Mouse (Mus musculus): ENCODE results near the gene Dis3l2.

Gene Dis3l2

DNA sequence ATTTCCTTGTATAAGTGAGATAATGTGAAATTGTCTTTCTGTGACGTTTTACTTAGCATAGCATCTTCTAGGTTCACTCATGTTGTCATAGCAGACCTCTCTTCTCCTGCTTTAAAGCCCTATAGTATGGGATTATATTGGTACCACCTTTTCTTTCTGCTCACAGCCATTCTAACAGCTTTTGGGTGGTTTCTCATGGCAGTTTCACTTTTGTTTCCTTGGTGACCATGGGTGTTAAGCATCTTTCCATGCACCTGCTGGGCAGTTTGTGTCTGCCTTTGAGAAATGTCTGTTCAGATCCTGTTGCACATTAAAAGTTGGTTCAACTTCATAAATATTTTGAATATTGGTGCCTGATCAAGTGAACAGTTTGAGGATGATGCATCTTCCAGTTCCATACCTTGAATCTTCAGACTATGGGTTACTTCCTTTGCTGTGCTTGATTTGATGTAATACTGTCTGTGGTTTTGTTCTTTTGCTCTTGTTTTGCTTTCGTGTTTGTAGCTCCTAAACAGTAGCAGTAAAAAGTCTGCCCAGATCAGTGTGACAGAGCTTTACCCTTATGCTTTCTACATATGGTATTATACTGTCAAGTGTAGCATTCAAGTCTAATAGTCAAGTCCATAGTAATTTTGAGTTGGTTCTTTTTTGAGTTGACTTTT is 29.7 kb downstream of the Dis3l2 start:
- DNase-seq (ENCODE audit: low spot score), result no peak

GRCm38 (mm10) chr1:86736414-86736813 is 32.8 kb downstream of the Dis3l2 start:
- no peak for DNase-seq (ENCODE audit: low spot score)

- no peak for DNase-seq (ENCODE audit: low spot score)
Measured at GRCm38 (mm10) chr1:86742896-86743295, 39.3 kb downstream of the Dis3l2 start.

- DNase-seq (ENCODE audit: low spot score), result no peak
Measured at GRCm38 (mm10) chr1:86747034-86747433, 43.4 kb downstream of the Dis3l2 start.

- DNase-seq (ENCODE audit: low spot score), result no peak
Measured at GRCm38 (mm10) chr1:86750094-86750493, 46.5 kb downstream of the Dis3l2 start.

- DNase-seq (ENCODE audit: low spot score), result no peak
Measured at GRCm38 (mm10) chr1:86753416-86753815, 49.8 kb downstream of the Dis3l2 start.

- no peak for DNase-seq (ENCODE audit: low spot score)
Measured at GRCm38 (mm10) chr1:86754335-86754734, 50.7 kb downstream of the Dis3l2 start.

GRCm38 (mm10) chr1:86758091-86758490 is 54.5 kb downstream of the Dis3l2 start:
- DNase-seq (ENCODE audit: low spot score), result no peak

DNA sequence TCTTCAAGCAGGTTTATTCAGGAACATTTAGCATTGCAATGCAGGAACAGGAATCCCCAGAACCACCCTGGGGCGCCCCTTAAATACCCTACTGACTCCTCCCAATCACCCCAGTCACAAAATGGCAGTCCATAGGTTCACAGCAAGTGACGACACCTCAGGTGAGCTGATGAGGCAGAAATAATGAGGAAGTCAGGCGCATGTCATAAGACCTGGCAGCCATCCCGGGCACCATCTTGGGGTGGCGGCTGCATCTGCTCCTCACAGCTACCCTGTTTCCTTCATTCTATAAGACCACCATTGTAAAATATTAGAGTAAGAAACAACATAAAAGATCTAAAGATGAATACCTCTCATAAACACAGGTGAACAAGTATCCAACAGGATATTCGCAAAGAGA is 58.6 kb downstream of the Dis3l2 start:
- DNase-seq (ENCODE audit: low spot score), result no peak

DNA sequence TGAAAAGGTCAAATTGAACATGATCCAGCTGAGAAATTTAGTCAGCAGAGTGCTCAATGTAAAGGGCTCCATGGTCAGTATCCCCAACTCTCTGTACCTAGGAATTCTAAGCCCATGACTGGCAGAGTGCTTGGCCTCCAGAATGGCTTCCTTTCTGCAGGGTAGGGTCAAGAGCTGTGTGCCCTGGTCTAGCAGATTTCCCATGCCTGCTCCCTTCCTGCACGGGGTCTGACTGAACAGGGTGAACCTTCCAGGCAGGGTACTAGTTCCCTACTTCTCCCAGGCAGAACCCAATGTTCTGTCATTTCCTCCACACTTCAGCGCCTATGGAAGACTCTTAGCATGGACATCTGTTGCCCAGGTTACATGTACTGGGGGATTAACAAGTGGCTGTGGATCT is 97.6 kb downstream of the Dis3l2 start:
- no peak for DNase-seq (ENCODE audit: low spot score)

GRCm38 (mm10) chr1:86811756-86812155 is 108.1 kb downstream of the Dis3l2 start:
- DNase-seq (ENCODE audit: low spot score), result no peak

DNA sequence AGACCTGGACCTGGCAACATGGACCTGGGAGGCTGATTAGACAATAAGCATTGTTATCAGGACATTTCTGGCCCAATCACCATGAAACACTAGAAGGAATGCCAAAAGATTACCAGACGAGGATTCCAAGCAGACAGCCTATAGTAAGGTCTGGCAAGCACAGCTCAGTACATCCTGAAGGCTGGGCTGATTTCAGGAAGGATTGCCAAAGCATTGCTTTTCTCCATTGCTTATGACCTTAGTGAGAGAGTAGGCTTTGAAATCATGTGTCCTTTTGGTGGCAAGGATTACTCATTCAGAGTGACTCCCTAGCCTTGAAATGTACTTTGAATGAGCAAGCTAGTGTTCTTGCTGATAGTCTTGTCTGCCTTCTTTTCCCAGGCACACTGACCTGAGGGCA is 118.7 kb downstream of the Dis3l2 start:
- DNase-seq (ENCODE audit: low spot score), result no peak

DNA sequence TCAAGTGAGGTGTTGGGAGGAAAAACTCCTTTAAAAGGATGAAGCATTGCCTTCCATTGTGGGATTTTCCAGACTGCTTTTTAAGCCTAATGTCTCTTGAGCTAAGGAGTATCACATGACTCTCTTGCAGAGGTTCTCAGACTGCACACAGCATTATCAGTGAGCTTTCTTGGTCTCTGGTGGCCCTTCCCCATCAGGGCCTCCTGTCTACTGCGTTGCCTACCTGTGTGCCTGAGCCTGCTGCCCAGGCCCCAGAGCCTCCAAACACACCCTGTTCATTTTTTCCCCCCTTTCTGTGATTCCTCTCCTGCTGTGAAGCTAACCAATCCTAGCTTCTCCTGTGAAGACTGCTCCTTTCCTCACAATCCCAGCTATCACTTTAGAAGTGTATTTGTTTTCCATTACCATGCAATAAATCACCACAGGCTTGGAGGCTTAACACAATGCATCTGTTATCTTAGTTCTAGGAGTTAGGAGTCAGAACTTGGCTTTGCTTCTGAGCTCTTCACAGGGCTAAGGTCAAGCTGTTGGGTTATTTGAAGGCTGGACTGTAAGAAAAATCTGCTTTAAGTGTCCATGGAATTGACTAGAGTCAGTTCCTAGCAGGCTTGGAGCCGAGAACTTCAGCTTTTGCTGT is 130.9 kb downstream of the Dis3l2 start:
- DNase-seq (ENCODE audit: low spot score), result no peak

DNA sequence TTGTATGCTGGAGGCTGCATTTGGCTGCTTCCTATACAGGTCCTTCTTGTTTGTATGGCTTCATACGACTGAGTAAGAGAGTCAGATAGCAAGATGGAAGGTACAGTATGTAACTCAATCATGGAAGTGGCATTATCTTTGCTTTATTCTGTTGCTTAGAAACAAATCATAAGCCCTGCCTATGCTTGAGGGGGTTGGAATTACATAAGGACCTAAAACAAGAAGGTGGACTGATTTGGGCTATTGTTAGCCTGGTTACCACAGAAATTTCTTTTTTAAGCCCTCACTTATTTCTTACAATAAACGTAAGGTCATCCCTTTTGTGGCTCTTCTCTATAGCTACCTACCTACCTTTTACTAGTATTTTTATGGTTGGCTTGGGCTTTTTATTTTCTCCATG is 131.4 kb downstream of the Dis3l2 start:
- no peak for DNase-seq (ENCODE audit: low spot score)

DNA sequence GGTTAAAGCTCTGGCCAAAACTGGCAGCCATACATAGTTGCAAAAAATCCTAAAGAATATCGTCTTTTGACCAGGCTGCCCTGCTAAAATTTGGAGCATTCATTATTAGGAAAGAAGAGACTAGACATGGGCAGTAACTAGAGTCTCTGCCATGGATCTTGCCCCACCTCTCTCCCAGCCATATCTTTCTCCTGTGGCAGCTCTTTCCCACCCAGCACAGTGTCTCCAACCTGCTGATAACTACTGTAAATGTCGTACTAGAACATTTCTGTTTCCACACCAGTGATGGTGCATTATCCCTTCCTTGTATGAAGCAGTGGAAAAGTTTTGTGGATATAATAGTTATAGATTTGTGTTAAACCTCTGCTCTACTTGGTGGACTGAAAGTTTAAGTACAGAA is 147.1 kb downstream of the Dis3l2 start:
- no peak for DNase-seq (ENCODE audit: low spot score)

DNA sequence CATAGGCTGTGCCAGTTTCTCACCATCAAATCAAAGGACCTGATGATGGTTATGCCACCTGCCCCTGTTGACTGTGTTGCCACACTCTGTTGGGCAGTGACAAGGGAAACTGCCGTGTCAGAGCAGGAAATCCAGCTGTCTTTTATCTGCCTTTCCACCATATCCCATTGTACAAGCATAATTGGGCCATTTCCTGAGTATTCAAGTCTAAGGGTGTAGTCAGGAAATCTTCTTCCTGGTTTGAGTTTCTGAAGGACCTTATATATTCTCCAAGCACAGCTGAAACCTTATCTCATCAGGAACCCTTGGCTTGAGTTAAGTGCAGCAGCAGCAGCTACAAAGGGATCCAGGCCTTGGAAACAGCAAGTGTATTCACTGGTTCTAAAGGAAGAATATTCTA is 155.3 kb downstream of the Dis3l2 start:
- no peak for DNase-seq (ENCODE audit: low spot score)

DNA sequence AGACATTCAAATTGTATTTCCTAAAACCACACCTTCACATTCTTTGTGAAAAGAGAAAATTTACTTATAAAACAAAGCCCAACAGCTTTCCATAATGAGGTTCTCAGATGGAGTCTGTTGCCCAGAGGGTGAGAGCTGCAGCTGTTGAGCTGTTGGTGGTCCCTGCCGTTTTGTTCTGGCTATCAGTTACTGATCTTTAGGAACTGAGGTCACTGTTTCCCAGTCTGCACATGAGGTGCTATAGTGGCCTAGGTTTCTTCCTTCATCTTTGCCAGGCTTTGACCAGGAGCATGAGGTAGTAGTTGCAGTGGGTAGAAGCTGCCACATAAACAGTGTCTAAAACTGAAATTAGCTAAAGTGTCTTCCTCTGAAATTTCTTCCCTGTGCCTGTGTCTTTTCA is 155.8 kb downstream of the Dis3l2 start:
- DNase-seq (ENCODE audit: low spot score), result no peak

DNA sequence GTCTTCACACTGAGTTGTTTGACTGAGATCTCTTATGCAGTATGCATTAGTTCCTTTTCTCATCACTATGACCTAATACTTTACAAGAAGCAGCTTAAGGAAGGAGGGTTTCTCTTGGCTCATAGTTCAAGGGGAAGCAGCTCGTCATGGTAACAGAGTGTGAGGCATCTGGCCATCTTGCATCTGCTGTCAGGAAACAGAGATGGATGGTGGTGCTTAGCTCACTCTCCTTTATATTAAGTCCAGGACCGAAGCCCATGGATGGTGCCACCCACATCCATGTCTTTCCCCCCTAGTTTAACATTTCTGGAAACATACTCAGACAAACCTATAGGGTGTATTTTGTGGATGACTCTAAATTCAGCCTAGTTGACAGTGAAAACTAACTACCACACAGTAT is 170.1 kb downstream of the Dis3l2 start:
- DNase-seq (ENCODE audit: low spot score), result no peak

DNA sequence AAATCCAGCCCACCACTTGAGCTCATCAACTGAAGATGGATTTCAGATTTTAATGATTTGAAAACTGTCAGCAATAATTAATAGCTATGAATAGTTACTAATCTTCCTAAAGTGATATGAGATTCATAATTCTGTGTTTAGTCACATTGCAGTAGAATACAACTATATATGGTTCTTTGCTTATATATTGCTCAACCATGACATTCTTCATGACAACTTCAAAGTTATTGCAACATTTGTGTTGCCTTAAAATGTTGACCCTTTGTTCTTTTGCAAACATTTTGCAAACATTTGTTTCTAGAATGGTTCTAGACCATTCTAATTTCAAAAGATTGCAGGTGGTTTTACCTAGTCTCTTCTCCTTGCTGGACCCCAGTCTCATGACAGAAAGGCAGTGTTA is 175.1 kb downstream of the Dis3l2 start:
- no peak for DNase-seq (ENCODE audit: low spot score)

GRCm38 (mm10) chr1:86879547-86879946 is 175.9 kb downstream of the Dis3l2 start:
- no peak for DNase-seq (ENCODE audit: low spot score)

- DNase-seq (ENCODE audit: low spot score), result peak; percentile 20
Measured at GRCm38 (mm10) chr1:86887060-86887459, 183.5 kb downstream of the Dis3l2 start.

DNA sequence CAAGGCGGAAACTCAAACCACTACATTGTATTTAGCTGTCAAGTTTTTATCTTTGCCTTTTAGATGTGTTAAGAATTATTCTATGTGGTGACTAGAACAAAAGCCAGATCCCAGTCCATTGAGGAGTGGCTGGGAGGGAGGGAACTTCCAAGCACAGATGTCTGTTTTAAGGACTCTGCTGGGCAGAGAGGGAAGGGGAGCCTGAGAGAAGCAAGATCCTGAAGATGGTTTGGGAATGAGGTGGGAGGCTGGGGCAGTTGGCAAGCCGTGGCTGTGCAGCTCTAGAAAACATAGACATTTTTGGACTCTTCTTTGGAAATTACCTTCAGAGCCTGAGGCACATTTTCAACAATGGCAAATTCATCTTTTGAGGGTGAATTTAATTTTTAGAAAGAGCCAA is 208.9 kb downstream of the Dis3l2 start:
- DNase-seq (ENCODE audit: low spot score), result no peak

- no peak for DNase-seq (ENCODE audit: low spot score)
Measured at GRCm38 (mm10) chr1:86913896-86914295, 210.3 kb downstream of the Dis3l2 start.

- no peak for DNase-seq (ENCODE audit: low spot score)
Measured at GRCm38 (mm10) chr1:86914697-86915096, 211.1 kb downstream of the Dis3l2 start.

All from MN1 (cell line).